Mouse (Mus musculus) fibroblast of lung, adult 2 months (primary cell): ENCODE measurements at regions not wholly inside any gene's neighbourhood (a gene's known extent, or its start where the extent isn't known, plus 50 kb on each side); places are given as distances from the start of the nearest gene placed in this dataset.

Experiments
- DNase-seq: peaks from one replicate; pipeline ENCODE4 v3.0.0-alpha.2; 2011; ENCODE audit warnings: low read depth

- DNase-seq, result peak; percentile 76
Observed at GRCm38 (mm10) chr12:38928786-38929351, 149.7 kb downstream of the Etv1 start.

- DNase-seq, result no peak
Observed at GRCm38 (mm10) chr12:38929644-38930043, 150.5 kb downstream of the Etv1 start.

GRCm38 (mm10) chr12:38931769-38932168 is 152.6 kb downstream of the Etv1 start:
- no peak for DNase-seq

GRCm38 (mm10) chr12:38959605-38960004 is 180.4 kb downstream of the Etv1 start:
- DNase-seq, result no peak

GRCm38 (mm10) chr12:38962302-38962701 is 183.1 kb downstream of the Etv1 start:
- DNase-seq, result no peak

GRCm38 (mm10) chr12:38970347-38970746 is 191.2 kb downstream of the Etv1 start:
- DNase-seq, result no peak

- no peak for DNase-seq
Observed at GRCm38 (mm10) chr12:38972205-38972604, 193.0 kb downstream of the Etv1 start.

- DNase-seq, result no peak
Observed at GRCm38 (mm10) chr12:38975508-38975907, 196.3 kb downstream of the Etv1 start.

- DNase-seq, result no peak
Observed at GRCm38 (mm10) chr12:38982423-38982822, 203.2 kb downstream of the Etv1 start.

- no peak for DNase-seq
Observed at GRCm38 (mm10) chr12:38985909-38986308, 206.7 kb downstream of the Etv1 start.

- DNase-seq, result no peak
Observed at GRCm38 (mm10) chr12:38986346-38986745, 207.2 kb downstream of the Etv1 start.

- DNase-seq, result no peak
Observed at GRCm38 (mm10) chr12:38987277-38987676, 208.1 kb downstream of the Etv1 start.

GRCm38 (mm10) chr12:38987819-38988218 is 208.6 kb downstream of the Etv1 start:
- DNase-seq, result no peak

GRCm38 (mm10) chr12:39027179-39027578 is 248.0 kb downstream of the Etv1 start:
- no peak for DNase-seq

GRCm38 (mm10) chr12:39027948-39028347 is 248.8 kb downstream of the Etv1 start:
- DNase-seq, result no peak

- no peak for DNase-seq
Observed at GRCm38 (mm10) chr12:39033982-39034381, 254.8 kb downstream of the Etv1 start.

- no peak for DNase-seq
Observed at GRCm38 (mm10) chr12:39036466-39037037, 257.4 kb downstream of the Etv1 start.

GRCm38 (mm10) chr12:39038077-39038476 is 258.9 kb downstream of the Etv1 start:
- no peak for DNase-seq

- DNase-seq, result no peak
Observed at GRCm38 (mm10) chr12:39038656-39039055, 259.5 kb downstream of the Etv1 start.

GRCm38 (mm10) chr12:39047126-39047525 is 267.9 kb downstream of the Etv1 start:
- no peak for DNase-seq

- no peak for DNase-seq
Observed at GRCm38 (mm10) chr12:39048441-39048840, 269.3 kb downstream of the Etv1 start.

GRCm38 (mm10) chr12:39048958-39049357 is 269.8 kb downstream of the Etv1 start:
- DNase-seq, result no peak

- no peak for DNase-seq
Observed at GRCm38 (mm10) chr12:39070331-39071045, 291.3 kb downstream of the Etv1 start.
